Mouse (Mus musculus) hindbrain, postnatal 0 days (tissue): ENCODE data around the gene Med7. TPM values are rescaled to one million over a fixed set of nuclear protein-coding genes. Genes with fewer than 3 reads are reported as not detected.

ENCODE experiments used
- ATAC-seq: fragments of 200-750 bp; cut with Nextera tagmentation; 2 replicates; pipeline ENCODE4 v1.8.0; 2017; ENCODE audit warnings: mild to moderate bottlenecking, moderate TSS enrichment, moderate library complexity
- DNase-seq: peaks from one replicate; pipeline ENCODE4 v3.0.0-alpha.2; 2015; ENCODE audit warnings: low spot score
- H3K27ac ChIP-seq: fragments of 300-500 bp; sonication (generic); 2 replicates; pipeline ENCODE4 v1.5.1; 2014; ENCODE audit warnings: mild to moderate bottlenecking
- H3K27me3 ChIP-seq: fragments of 300-500 bp; sonication (generic); 2 replicates; pipeline ENCODE4 v1.6.1; 2014; ENCODE audit warnings: low read length, mixed read lengths; ENCODE audit not compliant: insufficient read depth
- H3K36me3 ChIP-seq: fragments of 300-500 bp; sonication (generic); 2 replicates; pipeline ENCODE4 v1.6.1; 2014; ENCODE audit warnings: low read length, mixed read lengths; ENCODE audit not compliant: insufficient read depth
- H3K4me1 ChIP-seq: fragments of 300-500 bp; sonication (generic); 2 replicates; pipeline ENCODE4 v1.6.1; 2014; ENCODE audit warnings: antibody characterized with exemption, low read length, mixed read lengths; ENCODE audit not compliant: insufficient read depth
- H3K4me2 ChIP-seq: fragments of 300-500 bp; sonication (generic); 2 replicates; pipeline ENCODE4 v1.6.1; 2014; ENCODE audit warnings: low read depth, mild to moderate bottlenecking, low read length, moderate library complexity, mixed read lengths
- H3K4me3 ChIP-seq: fragments of 300-500 bp; sonication (generic); 2 replicates; pipeline ENCODE4 v1.5.1; 2014; ENCODE audit warnings: low read length
- H3K9ac ChIP-seq: fragments of 300-500 bp; sonication (generic); replicated peaks from 2 replicates; pipeline ENCODE4 v1.6.1; 2014; ENCODE audit warnings: mild to moderate bottlenecking, low read length, moderate library complexity, mixed read lengths
- H3K9me3 ChIP-seq: fragments of 300-500 bp; sonication (generic); 2 replicates; pipeline ENCODE4 v1.6.1; 2016; ENCODE audit warnings: low read length, mixed read lengths
- CTCF ChIP-seq: IDR thresholded peaks from 2 replicates; pipeline ENCODE4 v1.5.1; 2016; ENCODE audit warnings: antibody characterized with exemption, control low read depth, low read depth
- WGBS: fragments of 180-500 bp; shearing (Covaris S2); extraction: QIAGEN DNeasy Blood & Tissue Kit; methylation state at CpG from one replicate; pipeline ENCODE4 v1.1.7; 2014; 5-methylcytosine and 5-hydroxymethylcytosine counted together
- polyA plus RNA-seq: library from polyadenylated mRNA; unstranded; fragments of >200 nt; fragmentation: Nextera tagmentation; extraction: Ambion mirVana; gene quantifications from 2 replicates; pipeline ENCODE4 v1.2.1, GENCODE M21; 2015
- total RNA-seq: library from RNA; depleted of rRNA; stranded (reverse); fragments of >200 nt; gene quantifications from 2 replicates; pipeline ENCODE4 v1.2.3, GENCODE M21; 2014; rRNA removed

The Med7 gene
- total and polyA plus RNA-seq, 2 experiments from 2014 or later: 14.5 to 63.3 TPM

DNA sequence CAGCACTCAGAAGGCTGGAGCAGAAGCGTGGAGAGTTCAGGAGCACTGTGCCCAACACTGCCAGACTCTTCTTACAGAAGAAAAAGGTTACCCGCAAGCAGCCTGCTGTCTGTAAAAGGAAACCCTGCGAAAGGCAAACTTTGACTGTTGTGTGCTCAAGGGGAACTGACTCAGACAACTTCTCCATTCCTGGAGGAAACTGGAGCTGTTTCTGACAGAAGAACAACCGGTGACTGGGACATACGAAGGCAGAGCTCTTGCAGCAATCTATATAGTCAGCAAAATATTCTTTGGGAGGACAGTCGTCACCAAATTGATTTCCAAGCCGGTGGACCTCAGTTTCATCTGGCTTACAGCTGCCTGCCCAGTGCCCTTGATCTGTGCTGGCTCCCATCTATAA lies 43.8 kb downstream of the Med7 start:
- TF ChIP-seq CTCF: no peak
- Histone ChIP-seq H3K4me3 (no peak overlapping the region), H3K9me3 (no peaks in the 10 kb centered on the region), H3K27me3 (no peaks in the 10 kb centered on the region), H3K36me3 (no peaks in the 10 kb centered on the region), H3K9ac (no peak overlapping the region), H3K4me2 (no peak overlapping the region), H3K27ac (no peak overlapping the region), H3K4me1 (no peaks in the 10 kb centered on the region)
- no peak for DNase-seq
- WGBS: 87% methylated on average over 7 of the region's 7 CpGs
- no peak for ATAC-seq

DNA sequence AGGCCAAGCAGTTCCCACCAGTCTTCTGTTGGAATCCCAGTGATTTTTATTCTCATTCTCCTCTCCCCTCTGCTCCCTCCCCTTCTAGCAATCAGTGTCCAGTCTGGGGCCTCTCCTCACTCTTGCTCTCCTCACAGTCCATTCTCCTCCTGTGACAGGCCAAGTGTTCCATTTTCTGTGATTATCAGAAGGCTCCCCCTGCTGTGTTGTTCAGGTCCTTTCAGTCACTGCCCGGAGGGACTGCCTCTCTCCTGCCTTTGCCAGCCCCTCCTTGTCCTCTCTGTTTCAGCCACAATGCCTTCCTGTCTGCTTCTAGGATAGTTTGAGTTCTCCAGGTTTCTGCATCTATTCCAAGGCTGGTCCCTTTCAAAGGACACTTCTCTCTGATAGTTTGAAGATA lies 51.5 kb downstream of the Med7 start:
- 5% methylated on average over 1 of the region's 1 CpGs for WGBS
- Histone ChIP-seq H3K9me3 (no peaks in the 10 kb centered on the region), H3K27me3 (no peaks in the 10 kb centered on the region), H3K4me1 (no peaks in the 10 kb centered on the region), H3K4me2 (no peak overlapping the region), H3K27ac (no peak overlapping the region), H3K36me3 (no peaks in the 10 kb centered on the region), H3K4me3 (no peak overlapping the region), H3K9ac (no peak overlapping the region)
- TF ChIP-seq CTCF: no peak
- DNase-seq: no peak
- no peak for ATAC-seq

DNA sequence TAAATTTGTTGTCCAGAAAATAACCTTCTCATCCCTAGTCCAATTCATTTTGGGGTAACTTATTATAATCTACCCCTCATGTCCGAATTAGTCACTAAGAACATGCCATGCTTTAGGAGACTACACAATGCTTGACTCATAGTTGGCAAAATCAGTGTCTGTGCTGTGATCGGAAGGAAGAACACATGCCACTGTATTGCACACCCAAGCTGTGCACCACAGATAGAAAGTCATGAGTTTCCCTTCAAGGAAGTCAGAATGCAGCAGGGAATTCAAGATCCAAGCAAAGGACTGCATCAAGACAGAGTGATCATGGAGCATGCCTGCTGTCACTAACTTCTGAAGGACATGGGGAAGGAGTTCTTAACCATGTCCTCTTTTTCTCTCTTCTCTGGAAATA lies 51.9 kb downstream of the Med7 start:
- no peaks in the 10 kb centered on the region for H3K9me3 ChIP-seq
- no peak overlapping the region for H3K4me2 ChIP-seq
- WGBS: 82% methylated on average over 2 of the region's 2 CpGs
- H3K4me1 ChIP-seq: no peaks in the 10 kb centered on the region
- no peak overlapping the region for H3K4me3 ChIP-seq
- H3K27ac ChIP-seq: no peak overlapping the region
- H3K27me3 ChIP-seq: no peaks in the 10 kb centered on the region
- no peaks in the 10 kb centered on the region for H3K36me3 ChIP-seq
- DNase-seq (no peak), ATAC-seq (no peak)
- no peak for TF ChIP-seq CTCF
- H3K9ac ChIP-seq: no peak overlapping the region

Other genes starting within 250 kb of the Med7 start
- 1.8 and 2.2 TPM in 2 replicates for gene Fndc9, start 201.4 kb upstream of the Med7 start, total RNA-seq
- gene Fndc9, start 201.4 kb upstream of the Med7 start, polyA plus RNA-seq: 3.8 and 5.0 TPM in 2 replicates
- 136 and 162 TPM in 2 replicates for gene Cyfip2, start 124.1 kb upstream of the Med7 start, total RNA-seq
- 72.4 and 79.1 TPM in 2 replicates for gene Cyfip2, start 124.1 kb upstream of the Med7 start, polyA plus RNA-seq
- gene Itk, start 47.4 kb upstream of the Med7 start, total RNA-seq: not detected in 2 replicates
- gene Itk, start 47.4 kb upstream of the Med7 start, polyA plus RNA-seq: 0.04 TPM in 1 of 2 replicates, not detected in the other
- not detected in 2 replicates for gene Fam71b, start 40.4 kb upstream of the Med7 start, total RNA-seq
- gene Fam71b, start 40.4 kb upstream of the Med7 start, polyA plus RNA-seq: not detected in 2 replicates
- 0.21 and 0.43 TPM in 2 replicates for gene Havcr2, start 18.0 kb downstream of the Med7 start, total RNA-seq
- 0.23 and 0.24 TPM in 2 replicates for gene Havcr2, start 18.0 kb downstream of the Med7 start, polyA plus RNA-seq
- not detected in 2 replicates for gene Gm12169, start 87.3 kb downstream of the Med7 start, total RNA-seq
- not detected in 2 replicates for gene Gm12169, start 87.3 kb downstream of the Med7 start, polyA plus RNA-seq
- gene BC053393, start 134.6 kb downstream of the Med7 start, total RNA-seq: not detected in 2 replicates
- gene BC053393, start 134.6 kb downstream of the Med7 start, polyA plus RNA-seq: not detected in 2 replicates
- not detected in 2 replicates for gene Dppa1, start 192.3 kb downstream of the Med7 start, total RNA-seq
- gene Dppa1, start 192.3 kb downstream of the Med7 start, polyA plus RNA-seq: not detected in 2 replicates